Mouse (Mus musculus): Measurements from ENCODE around the gene Sema7a.

The Sema7a gene

GRCm38 (mm10) chr9:57939431-57940348, at the start of gene Sema7a:
Gene Sema7a, plus strand, starts transcription at chr9:57940112.
- peak in 1 of 2 experiments; percentile 81 for DNase-seq (ENCODE audit: low spot score in 2 of 2)

DNA sequence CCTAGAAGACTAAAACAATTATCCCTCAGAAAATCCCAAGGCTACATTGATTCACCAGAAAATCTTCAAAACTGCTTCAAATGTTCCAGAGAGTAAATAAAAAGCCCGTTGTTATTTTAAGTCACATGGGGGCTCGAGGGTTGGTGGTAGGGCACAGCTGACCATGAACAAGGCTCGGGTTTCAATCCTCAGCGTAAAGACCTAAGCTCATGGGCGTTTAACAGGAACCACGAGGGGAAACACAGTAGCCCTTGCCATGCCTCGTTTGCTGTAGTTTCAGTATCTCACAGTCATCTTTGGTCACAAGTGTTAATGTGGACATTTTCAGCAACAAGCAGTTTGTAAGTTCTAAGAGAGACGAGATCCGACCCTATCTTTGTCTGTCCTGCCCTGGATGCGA, 39.4 kb upstream of the Sema7a start:
- no peak for DNase-seq (ENCODE audit: low spot score in 2 of 2)

DNA sequence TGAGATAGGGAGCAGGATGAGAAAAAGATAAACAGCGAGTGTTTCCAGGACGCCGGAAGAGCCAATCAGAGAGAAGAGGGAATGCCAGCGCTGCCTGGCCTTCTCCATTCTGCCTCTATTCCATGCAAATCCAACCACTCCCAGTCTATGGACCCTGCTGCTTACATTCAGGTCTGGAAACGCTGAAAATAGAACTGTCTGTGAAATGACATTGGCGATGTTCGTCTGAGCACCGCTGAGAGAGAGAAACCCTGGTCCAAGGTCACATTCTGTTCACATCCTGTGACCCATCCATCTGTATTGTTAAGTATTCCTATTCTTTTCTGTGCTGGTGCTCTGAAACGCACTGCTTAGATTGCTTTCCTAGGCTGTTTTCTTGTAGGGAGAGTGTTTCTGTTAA, 38.7 kb upstream of the Sema7a start:
- DNase-seq (ENCODE audit: low spot score in 2 of 2), result no peak

DNA sequence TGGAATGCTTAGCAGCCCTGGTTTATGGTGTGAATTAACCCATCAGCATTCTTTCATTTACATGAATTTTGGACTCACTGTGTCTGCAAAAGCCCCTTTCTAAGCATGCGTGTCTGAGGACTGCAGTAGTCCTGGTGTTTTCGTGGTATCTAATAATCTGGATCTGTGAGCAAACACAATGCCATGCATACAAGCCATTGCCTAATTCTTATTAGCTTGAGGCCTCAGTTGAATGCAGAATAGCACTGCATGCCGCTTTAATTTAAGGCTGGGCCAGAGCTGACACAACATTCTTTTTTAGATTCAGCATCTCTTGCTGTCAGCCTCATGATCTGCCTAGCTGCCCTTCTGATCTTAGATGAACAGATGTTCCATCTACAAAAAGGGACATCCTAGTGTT, 38.3 kb upstream of the Sema7a start:
- DNase-seq (ENCODE audit: low spot score in 2 of 2), result no peak

DNA sequence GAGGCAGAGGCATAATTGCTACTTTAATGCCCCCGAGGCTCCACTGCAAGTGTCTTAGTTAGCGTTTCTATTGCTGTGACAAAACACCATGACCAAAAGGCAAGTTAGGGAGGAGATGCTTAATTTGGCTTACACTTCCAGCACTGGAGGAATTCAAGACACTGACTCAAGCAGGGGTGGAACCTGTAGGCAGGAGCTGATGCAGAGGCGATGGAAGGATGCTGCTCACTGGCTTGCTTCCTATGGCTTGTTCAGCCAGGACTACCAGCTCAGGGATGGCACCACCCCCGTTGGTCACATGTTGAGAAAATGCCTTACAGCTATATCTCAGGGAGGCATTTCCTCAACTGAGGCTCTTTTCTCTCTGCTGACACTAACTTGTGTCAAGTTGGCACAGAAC, 37.8 kb upstream of the Sema7a start:
- peak in 1 of 2 experiments; percentile 49 for DNase-seq (ENCODE audit: low spot score in 2 of 2)

DNA sequence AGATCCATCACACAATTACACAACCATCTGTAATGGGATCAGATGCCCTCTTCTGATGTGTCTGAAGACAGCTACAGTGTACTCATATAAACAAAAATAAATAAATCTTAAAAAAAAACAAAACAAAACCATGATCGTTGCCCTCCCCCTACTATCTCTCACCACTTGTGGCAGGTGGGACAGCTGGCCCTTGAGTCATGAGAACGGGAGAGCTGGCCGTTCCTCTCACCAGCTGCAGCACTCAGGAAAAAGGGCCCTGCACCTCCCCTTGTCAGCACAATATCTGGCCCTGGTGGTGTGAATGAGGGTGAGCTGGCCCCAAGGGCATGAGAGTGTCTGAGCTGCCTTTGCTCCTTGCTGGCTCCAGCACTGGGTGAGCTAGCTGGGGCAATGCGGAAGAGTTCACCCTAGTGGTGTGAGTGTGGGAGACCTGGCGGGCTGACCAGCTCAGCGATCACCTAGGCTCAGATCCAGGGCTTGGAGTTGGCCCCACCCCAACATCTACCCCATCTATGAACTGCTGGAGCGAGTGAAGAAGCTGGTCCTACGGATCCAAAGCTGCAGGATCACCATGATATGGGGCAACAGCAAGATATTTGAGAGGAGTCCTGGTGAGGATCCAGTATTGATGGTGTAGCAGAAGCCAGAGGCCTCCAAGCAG, 36.2 kb upstream of the Sema7a start:
- DNase-seq (ENCODE audit: low spot score in 2 of 2), result no peak

DNA sequence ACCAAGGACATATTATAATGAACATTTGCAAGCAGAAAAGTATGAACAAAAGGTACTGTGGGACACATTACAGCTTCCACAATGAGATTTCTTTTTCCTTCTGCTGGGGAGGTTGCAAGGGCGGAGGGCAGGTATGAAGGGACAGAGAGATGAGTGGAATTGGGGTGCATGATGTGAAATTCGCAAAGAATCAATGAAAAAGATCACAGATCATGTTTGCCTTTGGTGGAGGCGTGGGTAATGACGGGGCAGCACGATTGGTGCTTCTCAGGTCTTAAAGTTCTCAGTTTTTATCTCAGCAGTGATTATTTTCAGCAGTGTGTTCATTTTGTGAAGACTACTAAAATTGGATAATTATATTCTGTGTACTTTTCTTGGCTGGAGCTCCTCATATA, 35.7 kb upstream of the Sema7a start:
- DNase-seq (ENCODE audit: low spot score in 2 of 2), result no peak

DNA sequence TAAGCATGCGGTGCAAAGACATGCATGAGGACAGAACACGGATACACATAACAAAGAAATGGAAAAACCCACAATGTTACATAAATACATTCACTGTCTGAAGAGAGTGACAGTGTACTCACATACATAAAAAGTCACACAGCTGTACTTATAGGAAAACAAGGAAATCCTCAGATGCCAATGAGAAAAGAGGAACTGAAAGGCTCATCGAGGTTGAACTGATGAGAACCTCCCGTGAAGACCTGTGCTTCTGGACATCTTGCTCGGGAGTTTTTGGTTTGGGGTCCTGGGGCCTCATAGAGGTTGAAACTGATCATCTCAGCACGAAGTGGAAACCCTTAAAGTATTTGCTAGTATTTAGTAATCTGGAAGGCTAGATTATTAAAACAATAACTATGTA, 32.7 kb upstream of the Sema7a start:
- no peak for DNase-seq (ENCODE audit: low spot score in 2 of 2)

- DNase-seq (ENCODE audit: low spot score in 2 of 2), result peak; percentile 78 to 92
These were observed 29.4 kb upstream of the Sema7a start, which contains the start of gene Ubl7 for GRCm38 (mm10) chr9:57910254-57911160. Gene Ubl7, plus strand, starts transcription at chr9:57910979.

- DNase-seq (ENCODE audit: low spot score in 2 of 2), result no peak
These were observed 27.3 kb upstream of the Sema7a start for GRCm38 (mm10) chr9:57912571-57912970.

DNA sequence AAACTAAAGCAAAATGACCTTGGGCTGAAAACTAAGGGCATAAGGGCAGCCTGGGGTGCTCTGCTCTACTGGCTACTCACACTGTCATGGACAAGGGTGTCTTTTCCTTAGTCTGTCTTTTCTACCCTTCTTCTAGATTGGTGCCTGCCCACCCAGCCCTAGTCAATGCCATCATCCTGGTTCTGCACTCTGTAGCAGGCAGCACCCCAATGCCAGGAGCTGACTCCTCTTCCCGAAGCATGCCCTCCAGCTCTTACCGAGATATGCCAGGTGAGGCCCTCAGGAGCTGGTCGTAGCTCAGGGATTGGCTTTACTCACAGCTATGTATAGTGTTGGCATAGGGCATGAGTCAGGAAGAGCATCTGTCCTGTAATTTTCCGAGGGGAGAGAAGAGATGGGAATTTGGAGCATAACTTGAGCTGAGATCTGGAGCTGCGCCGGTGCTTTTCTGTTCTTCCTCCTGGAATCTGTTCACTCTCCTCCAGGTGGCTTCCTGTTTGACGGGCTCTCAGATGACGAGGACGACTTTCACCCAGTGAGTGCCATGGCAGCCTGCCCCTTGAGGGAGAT, 18.3 kb upstream of the Sema7a start:
- peak in 1 of 2 experiments; percentile 57 for DNase-seq (ENCODE audit: low spot score in 2 of 2)

DNA sequence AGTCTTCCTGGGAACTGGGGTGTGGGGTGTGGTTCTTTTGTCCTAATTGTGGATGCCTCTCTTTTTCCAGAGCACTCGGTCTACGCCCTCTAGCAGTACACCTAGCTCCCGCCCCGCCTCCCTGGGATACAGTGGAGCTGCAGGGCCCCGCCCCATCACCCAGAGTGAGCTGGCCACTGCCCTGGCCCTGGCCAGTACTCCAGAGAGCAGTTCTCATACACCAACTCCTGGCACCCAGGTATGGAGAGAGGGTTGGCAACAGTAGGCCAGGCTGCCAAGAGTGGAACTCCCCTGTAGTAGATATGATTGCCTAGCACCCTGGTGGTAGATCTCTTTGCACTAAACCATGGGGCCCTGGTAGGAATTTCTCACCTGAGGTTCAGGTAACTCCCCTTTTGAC, 17.5 kb upstream of the Sema7a start:
- DNase-seq (ENCODE audit: low spot score in 2 of 2), result no peak

DNA sequence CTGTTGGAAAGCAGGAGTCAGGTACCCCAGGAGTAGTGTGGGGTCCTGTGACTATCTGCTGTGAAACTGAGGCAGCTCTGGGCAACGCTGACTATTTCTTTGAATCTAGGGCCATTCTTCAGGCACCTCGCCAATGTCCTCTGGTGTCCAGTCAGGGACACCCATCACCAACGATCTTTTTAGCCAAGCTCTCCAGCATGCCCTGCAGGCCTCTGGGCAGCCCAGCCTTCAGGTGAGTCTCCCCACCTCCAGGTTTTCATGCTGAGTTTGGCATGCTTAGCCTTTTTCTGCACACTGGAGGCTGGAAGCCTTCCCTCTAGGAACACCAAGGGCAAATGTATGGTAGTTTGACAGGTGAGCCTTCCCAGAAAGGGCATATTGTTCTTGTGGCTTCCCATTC, 16.9 kb upstream of the Sema7a start:
- DNase-seq (ENCODE audit: low spot score in 2 of 2), result no peak

- no peak for DNase-seq (ENCODE audit: low spot score in 2 of 2)
These were observed 8.6 kb upstream of the Sema7a start for GRCm38 (mm10) chr9:57931166-57931767.

- DNase-seq (ENCODE audit: low spot score in 2 of 2), result no peak
These were observed 7.7 kb upstream of the Sema7a start for GRCm38 (mm10) chr9:57932253-57932652.

DNA sequence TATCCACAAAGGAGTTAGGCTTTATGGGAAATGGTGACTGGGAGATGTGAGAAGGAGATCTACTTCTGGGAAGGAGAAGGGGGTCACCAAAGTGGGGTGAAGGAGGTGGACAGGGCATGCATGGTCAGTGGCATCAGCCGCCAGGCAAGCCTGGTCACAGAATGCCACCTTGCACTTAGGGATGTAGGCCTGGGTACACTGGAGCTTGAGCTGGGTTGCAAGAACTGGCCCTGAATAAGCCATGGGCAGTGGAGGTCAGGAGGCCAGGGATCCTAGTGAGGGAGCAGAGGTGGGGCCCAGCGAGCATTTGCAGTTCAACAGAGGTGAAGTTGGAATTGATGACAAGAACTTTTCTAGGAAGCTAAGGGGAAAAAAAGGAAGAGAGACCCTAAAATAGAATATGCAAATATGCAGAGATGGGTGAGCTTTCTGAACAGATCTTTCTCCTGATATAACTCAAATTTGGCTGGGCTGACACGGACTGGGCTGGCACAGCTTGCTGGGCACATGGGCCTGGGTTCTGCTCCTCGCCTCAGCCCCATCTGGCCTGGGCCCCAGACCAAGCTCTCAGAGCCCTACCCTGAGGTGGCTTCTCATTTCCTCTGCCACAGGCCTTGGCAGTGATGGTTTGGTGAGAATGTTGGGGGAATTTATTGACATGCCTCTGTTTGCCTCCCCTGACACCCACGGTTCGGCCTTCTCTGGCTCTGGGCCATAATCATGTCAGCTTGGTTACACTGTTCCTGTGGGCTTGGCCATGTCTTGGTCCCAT, 6.9 kb upstream of the Sema7a start:
- peak; percentile 58 to 70 for DNase-seq (ENCODE audit: low spot score in 2 of 2)

GRCm38 (mm10) chr9:57935683-57936437, 4.1 kb upstream of the Sema7a start:
- DNase-seq (ENCODE audit: low spot score in 2 of 2), result peak in 1 of 2 experiments; percentile 91

DNA sequence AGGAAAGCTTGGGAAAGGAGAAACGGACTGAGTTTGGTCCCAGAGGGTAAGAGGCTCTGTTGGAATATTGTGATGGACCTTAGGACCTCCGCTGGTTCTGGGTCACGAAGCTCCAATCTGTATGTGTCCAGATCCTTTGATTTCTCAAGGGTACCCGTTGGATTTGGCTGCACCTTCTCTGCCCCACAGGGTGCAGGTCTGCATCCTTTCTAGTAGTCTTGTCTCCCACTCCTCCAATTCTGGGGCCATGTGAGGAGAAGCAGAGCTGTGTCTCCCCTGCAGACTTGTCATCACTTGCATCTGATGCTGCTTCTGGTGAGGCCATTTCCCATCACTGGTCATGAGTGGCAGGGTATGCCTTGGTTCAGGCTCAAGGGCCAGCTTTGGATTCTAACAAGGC, 2.7 kb upstream of the Sema7a start:
- DNase-seq (ENCODE audit: low spot score in 2 of 2), result no peak

GRCm38 (mm10) chr9:57937651-57938050, 2.3 kb upstream of the Sema7a start:
- no peak for DNase-seq (ENCODE audit: low spot score in 2 of 2)

Measured in left cerebral cortex, adult 9 months (tissue).